Mouse (Mus musculus) lung, adult 18-20 months (tissue): ENCODE results near the gene Mrpl36.

Experiments
- DNase-seq, 2 experiments: peaks; one replicate each; pipeline ENCODE4 v3.0.0; 2022; ENCODE audit warnings: mixed read lengths in 2 of 2

The Mrpl36 gene

DNA sequence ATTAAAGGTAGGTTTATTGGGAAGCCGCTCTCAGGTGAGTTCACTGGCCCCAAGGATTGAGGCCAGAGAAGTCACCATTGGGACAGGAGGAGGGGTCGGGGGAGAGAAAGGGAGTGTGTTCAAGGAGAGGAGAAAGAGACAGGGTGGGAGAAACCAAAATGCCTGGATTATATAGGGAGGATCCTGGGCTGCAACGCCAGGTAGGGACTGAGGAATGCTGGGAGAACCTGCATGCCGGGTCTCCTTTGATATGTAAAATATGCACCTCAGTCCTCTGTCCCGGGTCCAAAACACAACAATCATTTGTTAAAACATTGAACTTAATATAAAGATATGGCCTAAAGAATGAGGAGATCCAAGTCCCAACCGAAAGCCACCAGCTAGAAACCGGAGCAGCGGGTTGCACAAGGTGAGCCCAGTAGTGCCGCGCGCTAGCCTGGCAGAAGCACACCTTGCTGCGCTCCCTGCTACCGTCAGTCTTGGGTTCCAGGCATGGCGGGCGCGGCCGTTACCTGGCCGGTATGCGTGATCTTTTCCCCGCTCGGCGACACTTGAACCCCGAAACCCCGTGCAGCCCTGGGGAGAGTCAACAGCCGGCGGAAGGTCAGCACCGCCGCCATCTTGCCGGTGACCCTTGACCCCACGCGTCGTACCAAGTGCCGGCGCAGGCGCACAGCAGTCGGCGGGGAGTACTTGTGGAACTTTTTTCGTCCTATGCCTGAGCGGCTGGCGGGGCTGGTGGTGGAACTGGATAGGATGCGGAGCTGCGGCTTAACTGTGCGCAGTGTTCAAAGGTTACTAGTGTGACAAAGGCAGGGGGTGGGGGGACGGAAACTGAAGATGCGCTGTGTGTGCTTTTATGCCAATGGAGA, at the start of gene Mrpl36, which contains the start of gene Ndufs6:
Gene Mrpl36 (plus strand): TSS at position 687 of the 872 bp plus-strand sequence.
Gene Ndufs6 (minus strand): TSS at position 716 of the 872 bp plus-strand sequence.
- peak; percentile 92 to 94 for DNase-seq

DNA sequence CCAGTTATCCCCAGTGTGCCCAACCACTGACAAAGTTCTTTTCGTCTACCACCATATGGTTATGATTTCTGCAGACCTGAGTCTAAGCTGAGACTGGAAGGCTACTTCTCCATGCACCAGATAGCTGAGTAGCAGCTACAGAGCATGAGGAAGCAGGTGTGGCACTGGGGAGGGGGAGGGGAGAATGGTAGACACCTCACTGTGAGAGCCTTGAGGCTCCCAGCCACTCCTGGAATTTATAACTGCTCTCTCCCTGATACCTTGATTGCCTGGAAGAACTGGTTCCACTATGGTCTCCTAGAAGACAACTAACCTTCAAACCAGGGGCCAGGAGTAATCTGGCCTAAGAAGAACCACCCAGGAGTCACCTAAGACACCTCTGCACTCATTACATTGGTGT, 49.1 kb upstream of the Mrpl36 start:
- no peak for DNase-seq

DNA sequence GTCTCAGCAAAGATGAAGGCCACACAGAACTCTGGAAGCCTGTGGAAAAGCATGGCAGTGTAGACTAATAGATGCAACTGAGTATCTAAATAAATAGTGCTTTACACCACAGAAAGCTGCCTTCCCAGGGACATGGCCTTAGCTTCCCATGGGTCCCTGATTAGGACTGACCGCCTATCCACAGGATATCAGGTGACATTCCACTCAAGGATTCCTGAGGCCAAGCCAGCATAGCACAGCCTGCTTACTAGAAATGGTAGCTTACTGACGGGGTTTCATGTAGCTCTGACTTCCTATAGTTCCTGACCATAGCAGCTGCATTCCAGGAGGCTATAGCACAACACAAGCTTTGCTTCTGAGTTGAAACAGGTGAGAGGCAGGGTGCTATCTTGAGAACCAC, 45.9 kb upstream of the Mrpl36 start:
- no peak for DNase-seq

DNA sequence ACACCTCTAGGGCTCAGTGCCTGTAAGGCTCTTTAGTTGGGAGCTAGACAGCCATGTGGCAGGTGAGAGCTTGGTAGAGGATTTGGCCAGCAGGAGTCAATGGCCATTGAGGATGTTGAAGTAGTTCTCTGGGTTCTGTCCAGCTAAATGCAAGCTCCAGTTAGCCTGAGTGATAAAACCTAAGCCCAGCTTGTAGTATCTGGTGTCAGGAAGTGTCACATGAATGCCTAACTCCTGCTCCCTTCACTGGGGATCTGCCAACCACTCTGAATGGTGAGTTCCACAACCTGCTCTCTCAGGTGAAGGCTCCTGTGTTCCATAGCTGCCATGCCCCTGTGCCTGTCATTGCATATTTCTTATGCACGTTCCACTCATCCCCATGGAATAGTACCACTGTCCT, 44.8 kb upstream of the Mrpl36 start:
- DNase-seq, result no peak

DNA sequence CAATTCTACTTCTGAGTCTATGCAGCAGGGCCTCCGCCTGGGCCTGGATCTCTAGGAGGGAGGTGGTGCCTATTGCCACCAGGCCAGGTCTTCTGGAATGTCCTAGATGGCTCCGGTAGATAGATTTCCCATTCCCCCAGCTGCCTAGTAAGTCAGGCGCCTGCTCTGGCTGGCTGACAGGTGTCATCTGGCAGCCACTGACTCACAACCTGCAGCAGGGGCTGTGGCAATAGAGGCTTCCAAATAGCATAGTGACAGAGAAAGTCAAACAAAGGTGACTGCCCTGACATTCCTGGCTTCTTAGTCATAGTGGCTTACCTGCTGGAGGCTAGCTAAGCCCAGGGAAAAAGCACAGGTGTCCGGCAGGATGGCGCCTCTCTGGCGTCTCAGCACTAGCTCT, 38.1 kb upstream of the Mrpl36 start:
- peak in 1 of 2 experiments; percentile 1 for DNase-seq

DNA sequence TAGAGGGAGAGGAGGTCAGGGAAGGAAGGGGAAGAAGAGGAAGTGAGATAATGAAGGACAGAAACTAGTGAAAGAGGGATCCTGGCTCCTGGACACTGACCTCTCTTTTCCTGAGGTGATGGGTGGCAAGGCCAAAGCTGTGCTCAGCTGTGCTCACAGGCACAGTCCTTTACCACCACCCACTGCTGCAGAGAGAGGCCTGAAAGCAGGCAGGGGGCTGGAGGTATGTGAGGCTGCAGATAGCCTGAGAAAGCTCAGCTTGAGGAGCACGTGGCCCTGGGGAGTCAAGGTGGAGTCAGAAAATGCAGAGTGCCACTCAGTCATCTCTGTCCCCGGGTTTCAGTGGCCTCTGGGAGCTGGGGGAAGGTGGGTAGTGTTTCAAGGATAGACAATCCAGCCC, 37.2 kb upstream of the Mrpl36 start:
- DNase-seq, result no peak

DNA sequence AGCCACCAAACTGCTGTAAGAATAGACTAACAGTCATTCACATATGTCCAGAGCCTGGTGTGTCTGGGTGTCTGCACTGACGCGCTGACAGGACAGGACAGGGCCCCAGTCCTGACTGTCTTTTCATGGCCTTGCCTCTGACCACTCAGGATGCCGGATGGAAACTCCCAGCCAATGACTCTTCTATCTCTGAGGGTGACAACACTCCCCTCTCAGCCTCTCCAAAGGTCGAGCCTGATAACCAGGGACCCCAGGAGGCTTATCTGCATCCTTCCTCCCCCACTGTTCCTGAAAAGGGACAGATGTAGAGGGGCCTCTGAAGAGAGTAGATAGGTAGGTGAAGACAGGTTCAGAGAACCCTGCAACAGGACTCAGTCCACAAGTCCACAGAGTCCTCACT, 29.6 kb upstream of the Mrpl36 start:
- no peak for DNase-seq

DNA sequence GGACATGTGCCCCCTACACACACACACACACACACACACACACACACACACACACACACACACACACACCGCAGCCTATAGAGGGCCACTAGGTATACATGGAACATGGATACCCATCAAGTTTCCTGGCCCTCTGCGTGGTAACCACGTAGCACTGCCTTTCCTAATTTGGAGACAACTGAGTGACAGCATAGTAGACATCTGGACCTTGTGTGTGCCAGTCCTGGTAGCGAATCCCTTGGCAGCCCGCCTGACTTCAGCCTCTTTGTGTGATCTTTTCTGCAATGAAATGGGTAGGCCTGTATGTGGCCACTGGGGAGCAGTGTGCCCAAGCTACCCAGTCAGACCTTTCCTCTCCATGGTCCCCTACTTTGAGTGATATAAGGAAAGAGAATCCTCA, 29.0 kb upstream of the Mrpl36 start:
- no peak for DNase-seq

DNA sequence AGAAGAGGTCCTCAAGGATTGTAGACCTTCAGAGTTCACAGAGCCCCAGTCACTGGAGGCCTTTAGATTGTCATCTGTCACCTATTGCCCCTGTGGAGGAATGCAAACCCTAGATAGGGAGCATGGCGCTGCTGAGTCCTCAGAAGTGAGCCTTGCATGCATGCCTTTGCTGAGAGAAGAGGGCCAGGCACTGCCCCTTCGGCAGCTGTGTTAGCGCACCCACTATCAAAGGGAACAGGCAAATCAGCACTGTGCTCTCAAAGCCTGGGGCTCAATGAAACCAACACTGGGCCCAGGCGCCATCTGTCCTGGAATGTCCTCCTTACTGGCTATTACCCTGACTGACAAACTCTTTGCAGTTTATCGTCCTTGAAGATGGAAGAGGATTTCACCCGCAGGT, 23.6 kb upstream of the Mrpl36 start:
- no peak for DNase-seq

DNA sequence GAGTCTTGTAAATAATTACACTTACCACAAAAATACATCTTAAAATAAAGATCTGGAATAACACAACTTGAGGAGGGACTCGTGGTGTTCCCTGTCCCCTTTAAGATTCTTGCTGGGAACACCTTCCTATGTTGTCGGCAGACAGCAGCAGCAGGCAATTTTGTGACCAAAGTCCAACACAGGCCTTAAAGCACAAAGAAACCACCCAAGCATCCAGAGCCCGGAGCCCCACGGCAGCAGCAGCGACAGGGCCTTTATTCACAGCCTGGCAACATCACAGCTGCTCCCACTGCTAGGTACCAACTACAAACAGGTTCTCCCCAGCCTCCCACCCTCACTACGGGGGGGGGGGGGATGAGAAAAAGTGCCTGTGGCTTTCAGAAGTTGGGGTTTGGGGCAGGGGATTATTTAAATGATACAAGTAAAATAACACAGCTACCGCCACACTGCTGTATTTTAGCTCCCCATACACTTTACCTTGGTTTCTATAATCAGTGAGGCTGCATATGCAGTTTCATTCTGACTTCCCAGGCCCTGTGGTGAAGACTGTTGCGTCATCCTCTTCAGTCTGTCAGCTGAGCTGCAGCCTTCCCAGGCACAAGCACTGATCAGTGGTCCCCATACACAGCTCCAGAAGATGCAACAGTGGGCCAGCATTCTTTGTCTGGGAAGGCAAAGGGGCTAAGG, 22.8 kb upstream of the Mrpl36 start:
- no peak for DNase-seq

DNA sequence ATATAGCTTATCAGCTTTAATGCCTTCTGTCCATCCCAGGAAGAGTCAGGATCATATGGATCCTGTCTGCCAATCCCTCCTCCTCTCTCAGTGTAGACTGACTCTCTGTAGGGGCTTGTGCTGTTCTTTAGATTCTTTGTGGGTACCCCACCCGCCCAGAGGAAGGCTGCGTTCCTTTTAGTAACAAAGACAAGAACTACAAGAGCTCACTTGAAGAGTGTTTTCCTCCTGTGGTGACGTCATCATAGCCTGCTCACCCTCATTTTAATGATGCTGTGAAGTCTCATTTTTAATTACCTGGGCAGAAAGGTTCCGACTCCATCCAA, 22.3 kb upstream of the Mrpl36 start:
- DNase-seq, result no peak

DNA sequence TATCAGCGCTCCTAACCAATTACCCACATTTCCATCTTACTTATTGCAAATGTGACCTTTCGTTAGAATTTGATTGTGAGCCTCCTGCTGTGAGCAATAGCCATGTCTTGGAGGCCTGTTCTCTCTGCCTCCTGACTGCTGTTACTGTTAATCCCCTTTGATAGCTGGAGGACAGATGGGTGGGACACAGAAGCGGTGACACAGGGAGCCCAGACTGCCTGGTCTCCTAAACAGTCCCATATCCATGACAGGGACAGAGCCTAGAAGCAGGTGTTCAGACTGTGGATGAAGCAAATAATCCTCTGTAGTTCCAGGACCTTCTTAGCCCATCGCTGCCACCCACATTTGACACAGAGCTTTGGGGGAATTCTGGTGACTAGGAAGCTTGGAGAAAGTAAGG, 21.9 kb upstream of the Mrpl36 start:
- no peak for DNase-seq

DNA sequence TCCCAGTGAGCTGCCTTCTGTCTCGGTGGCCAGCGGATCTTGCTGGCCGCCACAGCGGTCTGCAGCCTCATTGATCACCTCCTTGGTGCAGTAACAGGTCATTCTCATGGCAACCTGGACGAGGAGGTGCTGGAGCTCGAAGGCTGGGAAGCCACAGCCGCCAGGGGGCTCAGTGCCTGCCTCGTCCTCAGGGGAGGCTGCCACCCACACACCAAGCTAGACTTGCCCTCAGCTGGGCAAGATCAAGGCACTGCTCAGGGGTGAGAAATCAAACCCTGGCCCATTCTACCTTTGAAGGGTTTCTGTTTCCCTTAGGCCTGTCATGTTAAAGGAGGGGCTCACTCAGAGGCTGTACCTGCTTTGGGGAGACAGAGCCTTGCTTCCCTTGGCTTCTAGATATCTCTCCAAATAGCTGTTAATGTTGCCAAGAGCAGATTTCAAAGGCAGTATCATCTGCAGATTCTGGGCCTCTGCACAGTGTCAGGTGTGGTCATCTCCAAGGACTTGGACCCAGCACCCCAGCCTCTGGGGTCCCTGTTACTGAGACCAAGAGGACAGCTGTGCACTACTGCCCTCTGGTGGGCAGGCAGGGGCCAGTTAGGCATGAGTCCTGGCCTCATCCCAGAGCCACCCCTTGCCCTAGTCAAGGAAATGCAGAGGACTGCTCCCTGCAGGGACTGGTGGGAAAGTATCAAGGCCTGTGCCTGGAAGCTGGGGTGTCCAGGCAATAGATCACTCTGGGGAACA, 18.0 kb upstream of the Mrpl36 start:
- DNase-seq, result no peak

DNA sequence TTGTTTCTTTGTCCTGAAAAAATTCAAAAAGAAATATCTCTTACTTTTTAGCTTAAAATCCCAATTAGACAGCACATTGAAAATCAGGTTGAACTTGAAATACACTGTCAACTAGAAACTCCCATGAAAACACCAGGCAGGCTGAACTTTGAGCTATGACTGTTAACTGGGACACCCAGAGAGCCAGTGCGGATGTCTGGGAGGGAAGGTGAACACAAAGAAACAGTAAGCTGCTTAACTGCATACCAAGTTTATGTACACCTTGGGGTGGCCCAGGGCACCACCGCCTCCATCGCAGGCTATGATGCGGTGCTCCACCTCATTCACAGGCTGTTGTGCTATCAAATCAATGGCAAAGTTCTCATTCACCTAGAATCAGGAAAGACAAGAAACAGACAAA, 8.3 kb upstream of the Mrpl36 start:
- DNase-seq, result no peak

DNA sequence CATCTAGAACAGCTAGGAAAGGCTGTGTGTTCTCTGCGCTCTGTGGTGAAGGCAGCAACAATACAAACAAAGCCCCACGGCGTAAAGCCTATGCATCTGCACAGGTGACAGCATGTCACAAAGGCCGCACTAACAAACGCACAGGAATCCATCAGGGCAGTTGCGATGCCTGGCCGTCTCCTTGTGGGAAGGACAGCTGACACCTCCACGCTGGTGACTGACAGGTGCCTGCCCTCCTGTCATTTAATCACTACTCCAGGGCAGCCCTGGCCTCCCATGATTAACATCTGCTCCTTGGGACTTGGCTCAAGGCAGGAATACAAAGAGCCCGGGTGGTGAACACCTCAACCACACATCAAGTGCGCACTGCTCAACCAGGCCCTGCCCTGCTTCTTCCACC, 5.7 kb upstream of the Mrpl36 start:
- DNase-seq, result no peak

DNA sequence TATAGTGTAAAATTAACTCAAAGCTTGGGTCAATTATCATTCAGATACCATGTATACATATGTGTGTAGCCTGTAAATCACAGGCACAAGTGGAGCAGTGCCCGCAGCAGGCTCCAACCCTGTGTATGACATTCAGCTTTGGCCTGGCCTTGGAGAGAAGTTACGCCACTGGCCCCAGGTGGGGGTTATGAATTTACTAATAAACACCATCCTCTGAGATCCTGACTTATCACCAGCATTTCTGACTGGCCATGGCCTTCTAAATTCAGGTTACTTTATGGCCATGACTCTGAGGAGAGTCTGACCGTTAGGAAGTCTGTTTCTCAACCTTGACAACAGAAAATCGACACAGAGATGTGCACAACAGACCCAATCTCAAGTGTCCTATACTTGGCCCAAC, 4.9 kb upstream of the Mrpl36 start:
- DNase-seq, result no peak

DNA sequence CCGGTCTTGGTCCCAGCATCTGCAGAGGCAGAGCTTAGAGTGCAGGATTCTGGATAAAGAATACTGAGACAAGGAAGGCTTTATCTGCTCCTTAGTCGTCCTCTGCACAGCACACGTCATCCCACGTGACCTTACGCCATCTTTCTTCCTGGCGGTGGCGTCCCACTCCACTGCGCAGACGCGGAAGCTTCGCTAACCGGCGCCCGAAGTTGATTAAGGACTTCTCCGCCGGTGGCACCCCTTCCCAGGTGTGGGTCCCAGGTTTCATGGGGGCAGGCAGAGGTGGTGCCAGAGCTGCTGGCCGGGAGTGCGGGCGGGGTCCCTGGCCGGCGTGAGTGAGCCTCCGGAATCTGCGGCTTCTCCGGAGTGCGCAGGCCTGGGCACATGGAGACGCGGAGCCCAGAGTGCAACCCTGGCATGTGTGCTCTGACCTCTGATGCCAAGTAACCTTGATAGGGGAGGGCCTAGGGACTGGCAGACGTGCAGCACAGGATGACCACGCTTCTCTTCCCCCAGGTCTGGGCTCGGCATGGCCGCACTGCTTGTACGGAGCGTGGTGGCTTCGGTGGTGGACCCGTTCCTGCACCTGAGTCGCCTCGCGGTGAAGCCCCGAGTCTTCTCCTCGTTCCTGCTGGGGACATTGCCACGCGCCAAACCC, 2.7 kb downstream of the Mrpl36 start:
- DNase-seq, result peak; percentile 89 to 90

DNA sequence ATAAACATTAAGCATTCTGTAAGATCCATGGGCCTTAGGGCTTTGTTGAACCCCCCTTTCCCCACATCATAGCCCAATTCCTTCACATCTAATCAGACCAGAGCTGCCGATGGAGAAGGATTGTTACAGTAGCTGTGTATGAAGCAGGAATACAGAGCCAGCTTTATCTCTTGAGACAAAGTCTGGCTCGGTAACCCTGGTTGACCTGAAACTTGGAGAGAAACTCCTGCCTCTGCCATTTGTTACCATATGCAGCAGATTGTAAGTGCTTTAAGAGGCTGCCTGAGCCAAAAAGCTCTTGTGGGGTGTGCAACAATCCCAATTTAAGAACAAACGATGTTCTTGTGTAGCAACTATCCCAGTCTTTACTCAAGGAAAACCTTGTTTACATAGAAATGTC, 3.4 kb downstream of the Mrpl36 start:
- no peak for DNase-seq

DNA sequence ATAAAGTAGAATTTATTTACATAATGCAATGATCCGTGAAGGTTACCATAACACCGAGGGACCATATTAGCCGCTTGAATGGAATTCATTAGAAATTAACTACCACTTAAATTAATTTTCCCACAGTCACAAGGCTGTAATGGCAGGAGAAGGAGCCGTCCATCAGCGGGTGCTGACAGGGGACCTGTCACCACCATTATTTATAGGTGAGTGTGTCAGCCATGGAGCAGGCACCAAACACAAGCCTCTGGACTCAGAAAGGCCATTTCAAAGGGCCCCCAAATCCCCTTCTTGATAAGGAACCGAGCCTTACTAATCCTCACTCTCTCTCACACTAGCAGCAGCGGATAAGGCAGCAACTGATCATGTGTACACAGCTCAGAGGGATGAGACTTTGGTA, 8.4 kb downstream of the Mrpl36 start:
- DNase-seq, result no peak

DNA sequence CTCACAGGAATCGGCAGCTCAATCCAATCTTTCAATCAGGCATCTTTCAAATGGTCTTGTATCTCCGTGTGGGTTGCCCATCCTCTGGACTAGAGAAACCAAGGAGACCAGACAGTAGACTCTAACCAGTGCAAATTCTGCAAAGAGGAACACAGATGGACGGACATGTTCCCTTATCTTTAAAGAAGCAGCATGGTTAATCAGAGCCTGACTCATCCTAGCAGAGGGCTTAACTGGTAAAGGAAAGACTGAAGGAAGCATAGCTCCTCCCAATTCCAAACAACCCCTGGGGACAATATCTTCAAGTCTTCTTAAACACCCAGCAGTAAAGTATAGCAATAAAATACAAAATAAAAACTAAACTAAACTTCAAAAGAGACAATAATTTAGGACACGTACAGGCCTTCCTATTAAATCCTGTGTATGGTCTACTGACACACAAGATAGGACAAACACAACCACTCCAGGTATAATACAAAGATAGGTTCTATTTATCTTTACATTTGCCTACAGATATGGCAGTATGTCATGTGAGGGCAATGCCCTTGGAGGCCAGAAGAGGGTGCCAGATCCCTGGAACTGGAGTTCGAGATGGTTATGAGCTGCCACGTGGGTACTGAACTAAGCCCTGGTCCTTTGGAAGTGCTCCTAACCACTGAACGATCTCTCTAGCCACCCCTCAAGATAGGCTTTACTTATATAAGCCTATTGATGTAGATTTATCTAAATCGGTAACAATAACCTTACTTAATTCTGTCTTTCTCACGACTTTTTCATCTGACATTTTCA, 17.0 kb downstream of the Mrpl36 start:
- no peak for DNase-seq

DNA sequence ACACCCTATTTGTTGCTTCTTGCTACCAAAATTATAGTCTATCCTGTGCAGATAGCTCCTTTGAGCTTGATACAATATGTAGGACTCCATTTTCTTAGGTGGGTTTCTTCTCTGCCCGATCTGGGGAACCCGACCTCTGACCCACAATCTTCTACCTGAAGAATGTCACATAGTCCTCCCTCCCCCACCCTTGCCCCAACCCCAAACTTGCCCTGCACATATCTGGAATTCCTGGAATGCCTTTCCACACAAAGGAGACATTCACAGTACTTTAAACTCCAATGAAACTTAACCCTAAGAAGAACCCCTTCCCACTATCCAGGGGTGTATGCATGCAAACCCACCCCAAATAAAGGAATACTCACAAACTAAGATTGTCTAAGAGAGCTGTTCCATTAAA, 17.8 kb downstream of the Mrpl36 start:
- DNase-seq, result no peak

DNA sequence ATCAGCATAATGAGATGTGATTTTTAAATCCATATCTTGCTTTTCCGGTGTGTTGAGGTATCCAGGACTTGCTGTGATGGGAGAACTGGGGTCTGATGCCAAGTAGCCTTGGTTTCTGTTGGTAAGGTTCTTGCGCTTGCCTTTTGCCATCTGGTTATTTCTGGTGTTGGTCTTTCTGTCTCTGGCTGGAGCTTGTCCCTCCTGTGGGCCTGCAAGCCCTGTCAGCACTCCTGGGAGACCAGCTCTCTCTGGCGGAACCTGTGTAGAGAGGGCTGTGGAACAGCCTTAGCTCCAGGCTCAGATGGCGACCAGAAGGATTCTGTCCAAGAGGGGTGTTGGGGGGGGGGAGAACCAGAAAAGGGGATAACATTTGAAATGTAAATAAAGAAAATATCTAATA, 18.4 kb downstream of the Mrpl36 start:
- DNase-seq, result no peak
